Mouse (Mus musculus) fibroblast of lung, adult 2 months (primary cell): ENCODE measurements around the gene Mymx.
"Not testable (repeated sequence)": the region's sequence is repeated elsewhere in the genome, so short reads cannot be mapped to it uniquely, and the experiment has no call there.

ENCODE experiments used
- DNase-seq: peaks from one replicate; pipeline ENCODE4 v3.0.0-alpha.2; 2011; ENCODE audit warnings: low read depth

Mymx gene

GRCm38 (mm10) chr17:45601877-45602304 lies at the start of gene Mymx:
Gene Mymx (minus strand): TSS chr17:45602102.
- no peak for DNase-seq

- no peak for DNase-seq
Measured at GRCm38 (mm10) chr17:45644185-45644584, 42.3 kb upstream of the Mymx start.

GRCm38 (mm10) chr17:45642701-45643100 lies 40.8 kb upstream of the Mymx start:
- no peak for DNase-seq

- DNase-seq = no peak
Measured at GRCm38 (mm10) chr17:45641981-45642380, 40.1 kb upstream of the Mymx start.

GRCm38 (mm10) chr17:45638596-45639295 lies 36.8 kb upstream of the Mymx start:
- no peak for DNase-seq

GRCm38 (mm10) chr17:45634033-45634432 lies 32.1 kb upstream of the Mymx start:
- no peak for DNase-seq

GRCm38 (mm10) chr17:45631940-45632339 lies 30.0 kb upstream of the Mymx start:
- DNase-seq = no peak

GRCm38 (mm10) chr17:45630992-45631391 lies 29.1 kb upstream of the Mymx start:
- DNase-seq = no peak

GRCm38 (mm10) chr17:45629861-45630694 lies 28.2 kb upstream of the Mymx start:
- DNase-seq = no peak

- no peak for DNase-seq
Measured at GRCm38 (mm10) chr17:45628885-45629855, 27.3 kb upstream of the Mymx start.

GRCm38 (mm10) chr17:45628160-45628559 lies 26.3 kb upstream of the Mymx start:
- no peak for DNase-seq

GRCm38 (mm10) chr17:45626577-45627134 lies 24.8 kb upstream of the Mymx start:
- DNase-seq = peak; percentile 68

- DNase-seq = not testable (repeated sequence)
Measured at GRCm38 (mm10) chr17:45623425-45623824, 21.5 kb upstream of the Mymx start.

GRCm38 (mm10) chr17:45619386-45620256 lies 17.7 kb upstream of the Mymx start:
- no peak for DNase-seq

- no peak for DNase-seq
Measured at GRCm38 (mm10) chr17:45618941-45619385, 17.1 kb upstream of the Mymx start.

- no peak for DNase-seq
Measured at GRCm38 (mm10) chr17:45617655-45618054, 15.8 kb upstream of the Mymx start.

GRCm38 (mm10) chr17:45616679-45617078 lies 14.8 kb upstream of the Mymx start:
- DNase-seq = no peak

GRCm38 (mm10) chr17:45616046-45616650 lies 14.2 kb upstream of the Mymx start:
- peak; percentile 41 for DNase-seq

GRCm38 (mm10) chr17:45612921-45613320 lies 11.0 kb upstream of the Mymx start:
- DNase-seq = no peak

GRCm38 (mm10) chr17:45612008-45612407 lies 10.1 kb upstream of the Mymx start:
- DNase-seq = no peak
